Mouse (Mus musculus): ENCODE data around the gene Zc3h14.

DNA sequence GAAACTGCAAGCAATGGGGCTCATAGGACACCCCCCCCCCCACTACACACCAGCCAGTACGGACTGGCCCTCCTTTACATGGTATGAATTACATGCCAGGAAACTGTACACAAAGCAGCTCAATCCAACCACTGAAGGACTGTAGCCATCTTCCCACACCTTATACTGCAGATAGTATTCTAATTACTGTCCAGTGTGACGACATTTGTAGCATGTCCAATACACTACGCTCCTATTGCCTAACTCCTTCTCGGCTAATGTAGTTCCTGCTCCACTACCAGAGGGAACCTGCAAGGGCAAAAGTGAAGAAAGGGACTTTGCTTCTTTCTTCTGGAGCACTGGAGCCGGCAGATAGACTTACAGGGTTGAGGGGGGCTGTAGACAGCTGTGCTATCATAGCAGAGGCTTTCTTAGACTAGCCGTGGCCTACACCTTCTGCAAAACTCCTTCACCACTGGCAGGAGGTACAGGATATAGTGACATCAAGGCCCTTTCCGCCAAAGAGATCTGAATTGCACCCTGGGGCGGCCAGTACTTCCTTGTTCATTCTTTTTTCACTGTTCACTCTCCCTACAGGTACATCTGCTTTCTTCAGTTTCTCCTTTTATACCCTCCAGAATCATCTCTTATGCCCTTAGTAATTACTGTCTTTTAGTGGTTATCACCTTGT, 86.3 kb downstream of the Zc3h14 start:
- TF ChIP-seq MAFK (IDR thresholded peaks at IDR 0.05; ENCODE audit: insufficient read depth, low read depth, low read length): no peak
- TF ChIP-seq HCFC1 (IDR thresholded peaks at IDR 0.05; ENCODE audit: borderline replicate concordance, insufficient read depth, low read length): no peak
- TF ChIP-seq ZNF384 (IDR thresholded peaks at IDR 0.05; ENCODE audit: low read depth, low read length): no peak
- TF ChIP-seq ZC3H11A (IDR thresholded peaks at IDR 0.05; ENCODE audit: borderline replicate concordance, low read depth, low read length): no peak
- TF ChIP-seq CHD2 (IDR thresholded peaks at IDR 0.05; ENCODE audit: low read depth, low read length): no peak

All from ES-E14 (cell line).